Mouse (Mus musculus) ES-Bruce4 (cell line): ENCODE results near the gene Gabre.

Source experiments
- CTCF ChIP-seq: IDR thresholded peaks from one replicate; pipeline ENCODE4 v1.8.1; 2011; ENCODE audit warnings: low read depth, low read length
- EP300 ChIP-seq: IDR thresholded peaks from 2 replicates; pipeline ENCODE4 v1.6.1; 2011; ENCODE audit warnings: low read depth, low read length; ENCODE audit not compliant: insufficient read depth
- POLR2A ChIP-seq: IDR thresholded peaks from one replicate; pipeline ENCODE4 v1.8.1; 2011; ENCODE audit warnings: low read length; ENCODE audit not compliant: insufficient read depth

- TF ChIP-seq CTCF (no peak), POLR2A (no peak), EP300 (no peak)
These were observed 491 bp downstream of the Gabre start for GRCm38 (mm10) chrX:72273966-72274658.
